Mouse (Mus musculus): Measurements from ENCODE around the gene Ltf. TPM values are rescaled to one million over a fixed set of nuclear protein-coding genes. Genes with fewer than 3 reads are reported as not detected.

Ltf gene
- polyA plus RNA-seq, 1 experiment from 2014 or later, result 1.2 TPM

GRCm38 (mm10) chr9:111070546-111070961 lies 51.5 kb downstream of the Ltf start:
- WGBS, result 42% methylated on average over 4 of the region's 4 CpGs

DNA sequence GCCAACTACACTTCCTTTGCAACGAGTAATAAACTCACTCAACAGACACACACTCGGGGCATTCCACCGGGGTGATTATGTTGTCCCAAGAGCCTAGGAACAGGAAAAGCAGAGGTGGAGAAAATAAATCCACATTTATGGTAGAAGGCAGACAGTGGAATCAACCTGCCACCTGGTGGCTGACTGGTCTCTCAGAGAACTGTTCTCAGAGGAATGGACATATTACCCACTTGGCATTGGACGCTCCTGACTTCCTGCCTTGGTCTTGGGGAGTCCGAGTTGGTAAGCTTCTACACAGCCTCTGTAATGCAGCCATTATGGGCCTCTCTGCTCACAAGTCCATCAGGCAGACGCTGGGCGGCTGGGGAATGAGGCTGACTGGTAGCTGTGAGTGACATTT lies 53.1 kb downstream of the Ltf start:
- H3K9ac ChIP-seq, result no peak overlapping the region
- H3K36me3 ChIP-seq, result no peaks in the 10 kb centered on the region
- WGBS, result 55% methylated on average over 7 of the region's 7 CpGs
- ATAC-seq (ENCODE audit: low FRiP score, low read depth), result no peak
- no peak overlapping the region for H3K4me2 ChIP-seq
- H3K27me3 ChIP-seq, result no peaks in the 10 kb centered on the region
- no peak overlapping the region for H3K4me3 ChIP-seq
- H3K9me3 ChIP-seq, result peaks cover 6% of the 10 kb centered on the region; the same call in 1 of the 2 replicates
- H3K27ac ChIP-seq (replicated peaks), result no peak overlapping the region
- no peaks in the 10 kb centered on the region for H3K4me1 ChIP-seq (replicated peaks)

More at GRCm38 (mm10) chr9:111070546-111070961, 51.5 kb downstream of the Ltf start:
- Histone ChIP-seq H3K4me3 (no peak overlapping the region), H3K27ac (replicated peaks) (no peak overlapping the region), H3K27me3 (no peaks in the 10 kb centered on the region), H3K4me1 (replicated peaks) (no peaks in the 10 kb centered on the region), H3K36me3 (no peaks in the 10 kb centered on the region), H3K4me2 (no peak overlapping the region), H3K9ac (no peak overlapping the region), H3K9me3 (peaks cover 6% of the 10 kb centered on the region; the same call in 1 of the 2 replicates)
- no peak for ATAC-seq (ENCODE audit: low FRiP score, low read depth)

DNA sequence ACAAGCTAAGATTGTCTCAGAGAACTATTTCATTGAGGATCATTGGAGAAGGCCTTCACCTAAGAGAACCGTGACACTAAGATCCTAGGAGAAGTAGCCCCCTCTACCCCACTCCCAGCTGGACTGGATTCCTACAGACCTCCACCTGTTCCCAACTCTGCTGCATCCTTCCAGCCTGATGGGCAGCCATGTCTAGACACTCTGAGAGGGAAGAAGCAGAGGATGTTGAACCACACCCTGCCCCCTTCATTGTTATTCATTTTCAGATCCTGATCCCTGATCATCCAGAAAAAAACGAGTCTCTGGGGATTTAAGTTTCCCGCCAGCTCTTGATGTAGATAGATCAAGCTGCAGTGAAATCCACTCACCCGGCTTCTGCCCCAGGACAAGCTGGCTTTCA lies 53.9 kb downstream of the Ltf start:
- Histone ChIP-seq H3K36me3 (no peaks in the 10 kb centered on the region), H3K9me3 (peaks cover 6% of the 10 kb centered on the region; the same call in 1 of the 2 replicates), H3K4me1 (replicated peaks) (no peaks in the 10 kb centered on the region), H3K27ac (replicated peaks) (no peak overlapping the region), H3K4me3 (no peak overlapping the region), H3K9ac (no peak overlapping the region), H3K27me3 (no peaks in the 10 kb centered on the region), H3K4me2 (no peak overlapping the region)
- 79% methylated on average over 4 of the region's 4 CpGs for WGBS
- ATAC-seq (ENCODE audit: low FRiP score, low read depth), result no peak

- Histone ChIP-seq H3K4me3 (no peak overlapping the region), H3K36me3 (no peaks in the 10 kb centered on the region), H3K4me2 (no peak overlapping the region), H3K4me1 (replicated peaks) (no peaks in the 10 kb centered on the region), H3K9ac (no peak overlapping the region), H3K27me3 (no peaks in the 10 kb centered on the region), H3K9me3 (peaks cover 6% of the 10 kb centered on the region; the same call in 1 of the 2 replicates), H3K27ac (replicated peaks) (no peak overlapping the region)
- 66% methylated on average over 5 of the region's 5 CpGs for WGBS
- ATAC-seq (ENCODE audit: low FRiP score, low read depth), result no peak
Measured at GRCm38 (mm10) chr9:111077745-111078144, 58.7 kb downstream of the Ltf start.

- Histone ChIP-seq H3K27ac (replicated peaks) (no peak overlapping the region), H3K9me3 (no peaks in the 10 kb centered on the region), H3K4me2 (no peak overlapping the region), H3K36me3 (no peaks in the 10 kb centered on the region), H3K4me1 (replicated peaks) (no peaks in the 10 kb centered on the region), H3K4me3 (no peak overlapping the region), H3K9ac (no peak overlapping the region), H3K27me3 (no peaks in the 10 kb centered on the region)
- 94% methylated on average over 8 of the region's 8 CpGs for WGBS
- ATAC-seq (ENCODE audit: low FRiP score, low read depth), result no peak
Measured at GRCm38 (mm10) chr9:111080801-111081200, 61.7 kb downstream of the Ltf start.

- Histone ChIP-seq H3K4me2 (no peak overlapping the region), H3K27me3 (no peaks in the 10 kb centered on the region), H3K9me3 (no peaks in the 10 kb centered on the region), H3K27ac (replicated peaks) (no peak overlapping the region), H3K4me3 (no peak overlapping the region), H3K4me1 (replicated peaks) (no peaks in the 10 kb centered on the region), H3K9ac (no peak overlapping the region), H3K36me3 (no peaks in the 10 kb centered on the region)
- ATAC-seq (ENCODE audit: low FRiP score, low read depth), result no peak
- 84% methylated on average over 5 of the region's 5 CpGs for WGBS
Measured at GRCm38 (mm10) chr9:111081765-111082164, 62.7 kb downstream of the Ltf start.

DNA sequence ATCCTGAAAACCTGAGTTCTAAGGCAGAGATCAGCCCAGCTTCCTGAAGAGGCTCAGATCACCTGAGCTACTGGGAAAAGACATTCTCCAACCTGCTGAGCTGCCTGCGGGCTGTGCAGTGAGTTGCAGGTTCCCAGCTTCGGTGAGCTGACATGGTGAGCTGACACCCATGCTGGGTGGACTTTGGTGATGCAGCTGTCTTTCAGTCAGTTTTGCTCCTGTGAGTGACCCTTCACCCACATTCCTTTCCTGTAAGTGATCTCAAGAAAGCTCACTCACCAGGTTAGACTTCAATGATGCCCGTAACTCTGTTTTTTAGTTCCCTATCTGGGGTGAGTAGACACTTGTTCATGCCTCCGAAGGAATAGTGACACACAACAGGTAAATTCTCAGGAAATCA lies 66.3 kb downstream of the Ltf start:
- no peak for ATAC-seq (ENCODE audit: low FRiP score, low read depth)
- H3K4me2 ChIP-seq, result no peak overlapping the region
- WGBS, result 58% methylated on average over 4 of the region's 4 CpGs

DNA sequence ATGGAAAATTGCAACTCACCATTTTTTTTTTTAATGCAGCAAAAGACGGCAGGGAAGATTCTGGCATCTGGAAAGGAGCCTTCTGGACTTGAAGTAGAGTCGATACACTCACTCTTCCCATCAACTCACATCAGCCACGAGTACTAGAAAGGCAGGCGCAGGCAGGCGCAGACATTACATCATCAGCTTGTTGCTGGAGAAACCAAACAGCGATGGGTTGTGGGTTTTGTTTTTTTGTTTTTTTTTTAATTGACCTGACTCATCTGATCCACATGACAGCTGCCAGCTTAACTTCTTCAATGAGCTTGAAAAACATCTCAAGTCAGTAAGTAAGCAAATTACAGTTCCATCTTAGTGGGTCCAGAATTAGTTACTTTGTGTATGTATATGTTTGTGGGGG lies 67.1 kb downstream of the Ltf start:
- H3K27me3 ChIP-seq, result no peaks in the 10 kb centered on the region
- H3K4me2 ChIP-seq, result no peak overlapping the region
- no peak overlapping the region for H3K9ac ChIP-seq
- no peak overlapping the region for H3K4me3 ChIP-seq
- 73% methylated on average over 6 of the region's 6 CpGs for WGBS
- no peak overlapping the region for H3K27ac ChIP-seq (replicated peaks)
- no peak for ATAC-seq (ENCODE audit: low FRiP score, low read depth)
- H3K9me3 ChIP-seq, result no peaks in the 10 kb centered on the region
- H3K36me3 ChIP-seq, result no peaks in the 10 kb centered on the region
- 0 out of 2 replicates have a peak, but pooled peaks cover 4% of the 10 kb centered on the region for H3K4me1 ChIP-seq (replicated peaks)

More for the DNA sequence above, 66.3 kb downstream of the Ltf start:
- no peaks in the 10 kb centered on the region for H3K27me3 ChIP-seq
- H3K27ac ChIP-seq (replicated peaks), result no peak overlapping the region
- H3K36me3 ChIP-seq, result no peaks in the 10 kb centered on the region
- no peak overlapping the region for H3K4me3 ChIP-seq
- H3K9me3 ChIP-seq, result no peaks in the 10 kb centered on the region
- 0 out of 2 replicates have a peak, but pooled peaks cover 4% of the 10 kb centered on the region for H3K4me1 ChIP-seq (replicated peaks)
- H3K9ac ChIP-seq, result no peak overlapping the region

GRCm38 (mm10) chr9:111086995-111087606 lies 68.0 kb downstream of the Ltf start:
- 23% methylated on average over 3 of the region's 3 CpGs for WGBS
- Histone ChIP-seq H3K9me3 (no peaks in the 10 kb centered on the region), H3K27me3 (no peaks in the 10 kb centered on the region), H3K9ac (no peak overlapping the region), H3K27ac (replicated peaks) (no peak overlapping the region), H3K4me1 (replicated peaks) (0 out of 2 replicates have a peak, but pooled peaks cover 4% of the 10 kb centered on the region), H3K4me2 (no peak overlapping the region), H3K36me3 (no peaks in the 10 kb centered on the region), H3K4me3 (no peak overlapping the region)
- ATAC-seq (ENCODE audit: low FRiP score, low read depth), result no peak

DNA sequence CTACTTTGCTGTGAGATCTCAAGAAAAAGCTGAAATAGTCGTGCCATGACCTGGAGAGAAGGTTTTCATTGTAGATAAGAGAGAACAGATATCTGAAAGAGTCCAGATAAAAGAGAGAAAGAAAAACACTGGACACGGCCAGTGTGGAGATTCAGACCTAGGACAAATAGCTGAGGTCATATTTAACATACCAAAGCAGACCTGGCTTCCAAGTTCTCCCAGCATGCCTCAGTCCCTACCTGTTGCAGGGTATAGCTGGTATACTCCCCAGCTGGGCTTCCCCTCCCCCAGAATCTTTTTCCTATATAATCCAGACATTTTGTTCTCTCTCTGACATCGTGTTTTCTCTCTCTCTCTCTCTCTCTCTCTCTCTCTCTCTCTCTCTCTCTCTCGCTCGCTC lies 68.9 kb downstream of the Ltf start:
- H3K4me1 ChIP-seq (replicated peaks), result 0 out of 2 replicates have a peak, but pooled peaks cover 4% of the 10 kb centered on the region
- ATAC-seq (ENCODE audit: low FRiP score, low read depth), result no peak
- 7% methylated on average over 5 of the region's 5 CpGs for WGBS
- H3K4me3 ChIP-seq, result no peak overlapping the region
- H3K27ac ChIP-seq (replicated peaks), result no peak overlapping the region
- no peak overlapping the region for H3K9ac ChIP-seq
- H3K4me2 ChIP-seq, result no peak overlapping the region
- no peaks in the 10 kb centered on the region for H3K36me3 ChIP-seq
- H3K9me3 ChIP-seq, result no peaks in the 10 kb centered on the region
- no peaks in the 10 kb centered on the region for H3K27me3 ChIP-seq

- Histone ChIP-seq H3K4me2 (no peak overlapping the region), H3K36me3 (no peaks in the 10 kb centered on the region), H3K9ac (no peak overlapping the region), H3K4me3 (no peak overlapping the region), H3K9me3 (no peaks in the 10 kb centered on the region), H3K27me3 (no peaks in the 10 kb centered on the region), H3K4me1 (replicated peaks) (0 out of 2 replicates have a peak, but pooled peaks cover 4% of the 10 kb centered on the region), H3K27ac (replicated peaks) (no peak overlapping the region)
- 29% methylated on average over 7 of the region's 7 CpGs for WGBS
- no peak for ATAC-seq (ENCODE audit: low FRiP score, low read depth)
Measured at GRCm38 (mm10) chr9:111088886-111089285, 69.8 kb downstream of the Ltf start.

Data from hindbrain, embryonic 15.5 days (tissue).